Mouse (Mus musculus) spleen, postnatal 10 days (tissue): ENCODE data around the gene Cdk6.

Experiments used
- DNase-seq, 2 experiments: peaks; one replicate each; pipeline ENCODE4 v3.0.0; 2021 to 2022; ENCODE audit warnings: low spot score in 2 of 2

The Cdk6 gene

GRCm38 (mm10) chr5:3554198-3554597, 212.9 kb downstream of the Cdk6 start:
- no peak for DNase-seq

GRCm38 (mm10) chr5:3571266-3571665, 230.0 kb downstream of the Cdk6 start, which contains the start of gene 1700109H08Rik:
1700109H08Rik (plus strand) TSS chr5:3571566.
- no peak for DNase-seq

GRCm38 (mm10) chr5:3574825-3575224, 233.5 kb downstream of the Cdk6 start:
- DNase-seq = no peak

- no peak for DNase-seq
Observed at GRCm38 (mm10) chr5:3577939-3578338, 236.7 kb downstream of the Cdk6 start.

- no peak for DNase-seq
Observed at GRCm38 (mm10) chr5:3579066-3579465, 237.8 kb downstream of the Cdk6 start.
